Mouse (Mus musculus) embryonic facial prominence, embryonic 14.5 days (tissue): ENCODE results near the gene Ldlrap1. TPM values are rescaled to one million over a fixed set of nuclear protein-coding genes. Genes with fewer than 3 reads are reported as not detected.

Source experiments
- ATAC-seq: fragments of 200-750 bp; cut with Nextera tagmentation; 2 replicates; pipeline ENCODE4 v1.8.0; 2017; ENCODE audit warnings: low read depth, moderate number of reproducible peaks, moderate TSS enrichment
- DNase-seq: peaks from one replicate; pipeline ENCODE4 v3.0.0-alpha.2; 2015; ENCODE audit warnings: low spot score
- H3K27ac ChIP-seq: fragments of 300-500 bp; sonication (generic); replicated peaks from 2 replicates; pipeline ENCODE4 v1.5.1; 2014; ENCODE audit warnings: low read depth, mild to moderate bottlenecking, low read length, moderate library complexity
- H3K27me3 ChIP-seq: fragments of 300-500 bp; sonication (generic); replicated peaks from 2 replicates; pipeline ENCODE4 v1.6.1; 2014; ENCODE audit warnings: low read length; ENCODE audit not compliant: control insufficient read depth, insufficient read depth
- H3K36me3 ChIP-seq: fragments of 300-500 bp; sonication (generic); 2 replicates; pipeline ENCODE4 v1.6.1; 2014; ENCODE audit warnings: low read length, mixed read lengths; ENCODE audit not compliant: control insufficient read depth, insufficient read depth
- H3K4me1 ChIP-seq: fragments of 300-500 bp; sonication (generic); 2 replicates; pipeline ENCODE4 v1.6.1; 2014; ENCODE audit warnings: antibody characterized with exemption, low read length; ENCODE audit not compliant: control insufficient read depth, insufficient read depth
- H3K4me2 ChIP-seq: fragments of 300-500 bp; sonication (generic); 2 replicates; pipeline ENCODE4 v1.6.1; 2014; ENCODE audit warnings: low read depth, mild to moderate bottlenecking, low read length, moderate library complexity, mixed read lengths
- H3K4me3 ChIP-seq: fragments of 300-500 bp; sonication (generic); 2 replicates; pipeline ENCODE4 v1.5.1; 2014; ENCODE audit warnings: low read depth, mild to moderate bottlenecking, low read length
- H3K9ac ChIP-seq: fragments of 300-500 bp; sonication (generic); 2 replicates; pipeline ENCODE4 v1.6.1; 2014; ENCODE audit warnings: low read depth, mild to moderate bottlenecking, low read length, moderate library complexity, mixed read lengths
- H3K9me3 ChIP-seq: fragments of 300-500 bp; sonication (generic); 2 replicates; pipeline ENCODE4 v1.6.1; 2016; ENCODE audit warnings: low read length; ENCODE audit not compliant: control insufficient read depth
- WGBS: fragments of 180-500 bp; shearing (Covaris S2); extraction: QIAGEN DNeasy Blood & Tissue Kit; methylation state at CpG from one replicate; pipeline ENCODE4 v1.1.7; 2014; 5-methylcytosine and 5-hydroxymethylcytosine counted together
- polyA plus RNA-seq: library from polyadenylated mRNA; unstranded; fragments of >200 nt; fragmentation: Nextera tagmentation; extraction: Ambion mirVana; gene quantifications from 2 replicates; pipeline ENCODE4 v1.2.1, GENCODE M21; 2014

Gene Ldlrap1
- polyA plus RNA-seq, 1 experiment from 2014 or later: 22.9 TPM

DNA sequence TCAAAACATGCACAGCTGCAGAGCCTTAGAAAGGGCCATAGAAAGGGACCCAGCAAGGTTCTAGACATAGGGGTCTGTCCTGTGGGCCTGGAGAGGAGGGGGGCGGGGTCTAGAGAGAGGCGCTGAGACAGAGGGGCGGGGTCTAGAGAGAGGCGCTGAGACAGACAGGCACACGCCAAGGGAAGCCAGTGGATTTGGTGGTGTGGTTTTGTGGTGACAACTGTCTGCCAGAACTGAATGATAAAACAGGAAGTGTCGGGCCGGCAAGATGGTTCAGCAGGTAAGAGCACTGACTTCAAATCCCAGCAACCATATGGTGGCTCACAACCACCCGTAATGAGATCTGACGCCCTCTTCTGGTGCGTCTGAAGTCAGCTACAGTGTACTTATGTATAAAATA, 19.1 kb upstream of the Ldlrap1 start:
- Histone ChIP-seq H3K4me2 (no peak overlapping the region), H3K4me1 (no peaks in the 10 kb centered on the region), H3K27me3 (no peaks in the 10 kb centered on the region), H3K9ac (no peak overlapping the region), H3K27ac (no peak overlapping the region), H3K36me3 (no peaks in the 10 kb centered on the region), H3K9me3 (no peaks in the 10 kb centered on the region), H3K4me3 (no peak overlapping the region)
- ATAC-seq (no peak), DNase-seq (no peak)
- 30% methylated on average over 10 of the region's 10 CpGs for WGBS

DNA sequence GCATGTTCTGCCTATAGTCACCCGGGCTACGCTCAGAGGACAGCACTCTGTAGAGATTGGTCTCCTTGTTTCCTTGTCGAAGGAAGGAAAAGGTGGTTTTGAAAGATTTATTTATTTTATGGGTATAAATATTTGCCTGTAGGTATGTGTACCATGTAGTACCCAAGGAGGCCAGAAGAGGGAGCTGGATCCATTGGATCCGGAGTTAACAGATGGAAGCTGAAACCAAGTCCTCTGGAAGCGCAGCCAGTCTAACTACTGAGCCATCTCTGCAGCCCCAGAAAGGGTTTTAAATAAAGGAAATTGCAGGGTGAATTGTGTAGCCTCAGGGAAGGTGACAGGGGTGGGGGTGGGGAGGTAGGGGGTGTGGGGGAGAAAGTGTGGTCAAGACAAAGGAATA, 16.9 kb upstream of the Ldlrap1 start:
- no peaks in the 10 kb centered on the region for H3K36me3 ChIP-seq
- DNase-seq (no peak), ATAC-seq (no peak)
- H3K9ac ChIP-seq: no peak overlapping the region
- H3K4me1 ChIP-seq: no peaks in the 10 kb centered on the region
- H3K4me3 ChIP-seq: no peak overlapping the region
- 53% methylated on average over 5 of the region's 5 CpGs for WGBS
- H3K9me3 ChIP-seq: no peaks in the 10 kb centered on the region
- no peak overlapping the region for H3K27ac ChIP-seq
- H3K27me3 ChIP-seq: no peaks in the 10 kb centered on the region
- no peak overlapping the region for H3K4me2 ChIP-seq

DNA sequence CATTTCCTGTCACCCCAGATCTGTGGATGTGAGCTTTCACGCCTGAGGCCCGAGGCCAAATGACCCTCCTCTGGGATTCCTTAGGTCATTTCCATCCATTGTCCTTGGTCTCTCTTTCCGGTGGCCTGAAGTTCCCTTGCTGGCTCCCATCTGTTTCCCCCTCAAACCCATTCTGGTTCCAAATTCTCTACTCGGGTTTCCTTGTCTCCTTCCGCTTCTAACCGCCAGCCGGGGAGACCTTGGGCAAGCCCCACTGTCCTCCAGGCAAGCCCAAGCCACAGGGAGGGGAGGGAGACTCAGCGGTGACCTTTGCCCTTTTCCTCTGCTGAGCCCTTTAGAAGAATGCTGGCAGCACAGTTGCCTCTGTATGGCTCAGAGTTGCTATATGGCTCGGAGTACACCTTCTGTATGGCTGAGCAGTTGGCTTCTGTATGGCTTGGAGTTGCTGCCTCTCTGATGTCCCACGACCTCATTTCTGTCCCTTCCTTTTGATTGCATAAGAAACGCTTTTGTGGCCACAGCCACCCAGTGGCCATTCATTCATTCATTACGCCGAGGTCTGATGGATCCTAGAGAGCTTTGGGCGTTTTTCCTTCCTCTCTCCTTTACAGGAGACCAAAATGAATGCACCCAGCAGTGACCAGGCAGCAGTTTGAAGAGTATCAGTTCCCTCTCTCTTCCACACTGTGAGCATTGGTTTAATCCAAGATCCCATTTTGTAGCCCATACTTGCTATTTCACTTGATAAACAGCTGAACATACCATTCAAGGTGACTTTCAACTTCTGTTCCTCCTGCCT, 11.5 kb upstream of the Ldlrap1 start:
- ATAC-seq: no peak

DNA sequence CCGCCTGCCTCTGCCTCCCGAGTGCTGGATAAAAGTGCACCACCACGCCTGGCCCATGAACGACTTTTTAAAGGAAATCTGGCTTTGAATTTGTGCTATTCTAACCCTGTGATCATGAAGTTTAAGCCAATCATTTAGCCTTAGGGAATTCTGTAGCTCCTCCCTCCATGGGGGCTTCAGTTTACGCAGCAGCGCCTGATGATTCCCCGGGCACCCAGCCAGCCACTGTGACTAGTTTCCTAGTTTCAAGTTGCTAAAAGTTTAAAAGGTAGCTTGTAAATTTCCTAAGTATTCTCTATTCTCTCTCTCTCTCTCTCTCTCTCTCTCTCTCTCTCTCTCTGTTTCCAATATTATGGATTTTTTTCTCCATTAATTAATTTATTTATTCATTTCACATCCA, 8.4 kb upstream of the Ldlrap1 start:
- peak; percentile 92 for DNase-seq

More for the DNA sequence above, 11.5 kb upstream of the Ldlrap1 start:
- no peaks in the 10 kb centered on the region for H3K27me3 ChIP-seq
- H3K27ac ChIP-seq: no peak overlapping the region
- H3K9me3 ChIP-seq: no peaks in the 10 kb centered on the region
- H3K9ac ChIP-seq: no peak overlapping the region
- no peaks in the 10 kb centered on the region for H3K36me3 ChIP-seq
- 35% methylated on average over 14 of the region's 14 CpGs for WGBS
- H3K4me3 ChIP-seq: no peak overlapping the region
- 0 out of 2 replicates have a peak, but pooled peaks cover 6% of the 10 kb centered on the region for H3K4me1 ChIP-seq
- peak; percentile 50 for DNase-seq
- H3K4me2 ChIP-seq: no peak overlapping the region

DNA sequence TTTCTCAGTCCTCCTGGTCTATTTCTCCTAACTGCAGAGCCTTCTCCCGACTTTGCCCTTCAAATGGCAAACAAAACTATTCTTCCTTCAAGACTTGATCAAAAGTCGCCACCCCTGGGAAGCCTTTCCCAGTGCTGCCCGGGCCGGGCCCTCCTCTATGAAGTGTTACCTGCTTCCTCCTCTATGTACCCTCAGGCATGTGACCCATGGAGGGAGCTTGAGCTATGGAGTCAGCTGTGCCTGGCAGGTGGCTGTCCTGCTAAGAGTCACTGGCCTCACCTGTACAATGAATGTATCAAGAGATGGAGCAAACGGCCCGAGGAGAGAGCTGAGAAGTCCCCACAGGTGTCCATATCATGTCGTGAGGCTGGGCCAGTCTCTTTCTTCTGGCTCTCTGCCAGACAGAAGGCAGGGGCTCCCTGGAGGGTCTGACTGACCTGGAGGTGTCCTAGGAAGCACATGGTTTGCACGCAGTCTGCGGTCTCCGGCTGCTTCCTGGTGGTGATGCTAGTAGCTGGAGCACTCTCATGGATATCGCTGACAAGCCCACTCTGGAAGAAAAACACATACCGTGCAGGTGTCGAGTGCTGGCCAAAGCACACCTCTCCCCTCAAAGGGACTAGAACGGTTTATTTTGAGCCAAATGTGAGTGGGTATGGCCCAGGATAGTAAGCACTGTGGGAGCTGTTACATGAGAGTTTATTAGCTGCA, 7.6 kb upstream of the Ldlrap1 start:
- no peak overlapping the region for H3K9ac ChIP-seq
- peak; percentile 22; the same call in 1 of the 2 replicates for ATAC-seq
- H3K27me3 ChIP-seq: no peaks in the 10 kb centered on the region
- 43% methylated on average over 14 of the region's 14 CpGs for WGBS
- H3K4me1 ChIP-seq: 0 out of 2 replicates have a peak, but pooled peaks cover 6% of the 10 kb centered on the region
- H3K4me3 ChIP-seq: no peak overlapping the region
- H3K27ac ChIP-seq: no peak overlapping the region
- H3K4me2 ChIP-seq: no peak overlapping the region
- DNase-seq: no peak
- H3K36me3 ChIP-seq: no peaks in the 10 kb centered on the region
- H3K9me3 ChIP-seq: no peaks in the 10 kb centered on the region

More for the DNA sequence above, 8.4 kb upstream of the Ldlrap1 start:
- Histone ChIP-seq H3K36me3 (no peaks in the 10 kb centered on the region), H3K4me1 (0 out of 2 replicates have a peak, but pooled peaks cover 6% of the 10 kb centered on the region), H3K27ac (no peak overlapping the region), H3K4me3 (no peak overlapping the region), H3K9ac (no peak overlapping the region), H3K9me3 (no peaks in the 10 kb centered on the region), H3K4me2 (no peak overlapping the region), H3K27me3 (no peaks in the 10 kb centered on the region)
- ATAC-seq: no peak
- 41% methylated on average over 7 of the region's 7 CpGs for WGBS

DNA sequence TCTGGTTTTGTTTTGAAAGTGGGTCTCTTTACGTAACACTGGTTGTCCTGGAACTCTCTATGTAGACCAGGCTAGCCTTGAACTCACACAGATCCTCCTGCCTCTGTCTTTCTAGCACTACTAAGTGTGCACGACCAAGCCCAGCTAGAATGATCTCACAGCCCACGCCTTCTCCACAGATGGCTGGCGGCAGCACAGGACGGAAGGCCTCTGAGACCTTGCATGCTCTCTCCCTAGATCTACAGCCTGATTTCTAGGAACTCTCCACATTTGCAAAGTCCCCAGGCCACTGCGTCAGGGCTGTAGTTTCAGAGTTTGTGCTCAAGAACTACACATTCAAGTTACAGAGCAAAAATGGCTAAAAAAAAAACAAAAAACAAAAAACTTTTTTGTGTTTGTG, 6.3 kb upstream of the Ldlrap1 start:
- 0 out of 2 replicates have a peak, but pooled peaks cover under 1% of the 10 kb centered on the region for H3K27me3 ChIP-seq
- ATAC-seq (no peak), DNase-seq (no peak)
- H3K4me2 ChIP-seq: no peak overlapping the region
- no peak overlapping the region for H3K27ac ChIP-seq
- WGBS: 83% methylated on average over 6 of the region's 6 CpGs
- H3K4me1 ChIP-seq: 0 out of 2 replicates have a peak, but pooled peaks cover 3% of the 10 kb centered on the region
- no peaks in the 10 kb centered on the region for H3K9me3 ChIP-seq
- H3K9ac ChIP-seq: no peak overlapping the region
- no peak overlapping the region for H3K4me3 ChIP-seq
- no peaks in the 10 kb centered on the region for H3K36me3 ChIP-seq

DNA sequence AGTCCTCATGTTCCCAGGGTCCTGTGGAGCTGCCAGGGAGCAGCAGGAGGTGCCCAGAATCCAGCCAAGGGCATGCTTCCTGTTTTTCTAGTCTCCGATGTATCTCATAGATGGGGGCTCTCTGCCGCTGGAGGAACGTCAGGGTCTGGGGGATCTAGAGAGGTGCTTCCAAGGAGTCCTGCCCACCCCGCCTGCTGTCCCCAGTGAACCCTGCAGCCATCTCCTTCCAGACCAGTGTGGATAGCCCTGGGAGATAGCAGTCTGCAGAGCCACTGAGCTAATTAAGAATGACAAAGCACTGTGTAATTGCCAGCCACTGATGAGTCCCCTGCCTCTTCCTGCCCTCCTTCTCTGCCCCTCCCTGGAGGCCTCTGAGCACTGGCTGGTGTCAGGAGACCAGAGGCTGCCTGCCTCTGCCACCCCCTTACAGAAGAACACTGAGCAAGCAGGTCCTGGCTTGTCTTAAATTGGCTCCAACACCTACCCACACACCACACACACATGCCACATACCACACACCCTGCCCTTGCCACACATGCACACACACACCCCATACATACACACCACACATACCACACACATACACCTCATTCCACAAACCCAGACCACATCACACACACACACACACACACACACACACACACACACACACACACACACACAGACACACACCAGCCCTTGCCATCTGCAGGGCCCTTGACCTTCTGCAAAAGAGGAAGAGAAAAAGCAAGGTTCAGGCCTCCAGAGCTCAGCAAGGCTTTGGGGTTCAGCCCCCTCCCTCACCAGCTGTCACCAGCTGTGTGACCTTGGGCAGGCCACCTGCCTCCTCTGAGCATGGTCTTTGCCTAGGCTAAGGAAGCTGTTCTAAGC, 5.2 kb upstream of the Ldlrap1 start:
- H3K27me3 ChIP-seq: 0 out of 2 replicates have a peak, but pooled peaks cover 2% of the 10 kb centered on the region
- H3K27ac ChIP-seq: no peak overlapping the region
- no peaks in the 10 kb centered on the region for H3K9me3 ChIP-seq
- no peak overlapping the region for H3K9ac ChIP-seq
- no peak overlapping the region for H3K4me3 ChIP-seq
- WGBS: 37% methylated on average over 4 of the region's 4 CpGs
- DNase-seq: peak; percentile 64
- ATAC-seq: peak; percentile 60
- no peaks in the 10 kb centered on the region for H3K36me3 ChIP-seq
- H3K4me2 ChIP-seq: no peak overlapping the region
- 0 out of 2 replicates have a peak, but pooled peaks cover 2% of the 10 kb centered on the region for H3K4me1 ChIP-seq

DNA sequence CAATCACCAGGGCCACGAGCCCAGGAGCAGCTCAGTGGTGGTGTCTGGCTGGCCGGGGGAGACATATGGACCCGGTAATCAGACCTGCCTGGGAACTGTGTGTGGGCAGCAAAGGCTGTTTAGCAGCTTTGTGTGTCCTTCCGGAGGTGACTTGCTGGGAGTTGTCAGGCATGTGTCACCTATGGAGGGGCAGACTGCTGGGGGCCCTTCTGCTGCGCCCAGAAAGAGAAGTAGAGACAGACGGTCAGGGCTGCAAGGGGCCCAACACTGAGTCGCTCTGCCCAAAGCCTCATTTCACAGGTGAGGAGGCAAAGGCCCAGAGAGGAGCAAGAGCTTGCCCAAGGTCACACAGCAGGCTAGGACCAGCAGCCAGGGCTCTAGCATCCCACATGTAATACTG, 2.1 kb upstream of the Ldlrap1 start:
- Histone ChIP-seq H3K36me3 (no peaks in the 10 kb centered on the region), H3K9me3 (no peaks in the 10 kb centered on the region), H3K4me2 (no peak overlapping the region), H3K4me1 (peaks cover 10% of the 10 kb centered on the region), H3K27me3 (0 out of 2 replicates have a peak, but pooled peaks cover 2% of the 10 kb centered on the region), H3K27ac (no peak overlapping the region), H3K4me3 (no peak overlapping the region), H3K9ac (no peak overlapping the region)
- DNase-seq (no peak), ATAC-seq (no peak)
- 57% methylated on average over 7 of the region's 7 CpGs for WGBS
